8 mouse cellular contexts compared by ENCODE assay signal in genomic region chr5:73338832-73339163, GRCm38 (mm10). TPM values are rescaled to one million over a fixed set of nuclear protein-coding genes. Genes with fewer than 3 reads are reported as not detected.
DNase-seq lines count a peak whose midpoint lies in the region; ATAC-seq and TF ChIP-seq lines count a peak whose summit lies in the region.

No protein-coding gene starts in this region.

- no peak for TF ChIP-seq POLR2A in small intestine, adult 2 months (IDR thresholded peaks at IDR 0.05; ENCODE audit: low read depth, low read length)

- peak overlapping the region; percentile 85 for H3K27ac ChIP-seq in limb, embryonic 10.5 days
- H3K27ac ChIP-seq in small intestine, adult 2 months (ENCODE audit: insufficient read depth, low read depth, low read length): peak overlapping the region; percentile 70; the same call in 1 of the 2 replicates

- H3K4me1 ChIP-seq in megakaryocyte, embryonic 14.5 days: peaks cover 24% of the 10 kb centered on the region
- peaks cover 31% of the 10 kb centered on the region for H3K4me1 ChIP-seq in limb, embryonic 10.5 days
- peaks cover 10% of the 10 kb centered on the region for H3K4me1 ChIP-seq in small intestine, adult 2 months (ENCODE audit: control insufficient read depth, insufficient read depth, insufficient read length, low read length)

- H3K36me3 ChIP-seq in megakaryocyte, embryonic 14.5 days (replicated peaks; ENCODE audit: low read length): no peaks in the 10 kb centered on the region
- no peaks in the 10 kb centered on the region for H3K36me3 ChIP-seq in limb, embryonic 10.5 days
- peaks cover 3% of the 10 kb centered on the region; the same call in 1 of the 2 replicates for H3K36me3 ChIP-seq in small intestine, adult 2 months (ENCODE audit: control insufficient read depth, insufficient read depth, low read length)

- H3K27me3 ChIP-seq in megakaryocyte, embryonic 14.5 days (replicated peaks): peaks cover 27% of the 10 kb centered on the region
- H3K27me3 ChIP-seq in limb, embryonic 10.5 days (ENCODE audit: low read depth, poor library complexity, severe bottlenecking): peaks cover 27% of the 10 kb centered on the region
- no peaks in the 10 kb centered on the region for H3K27me3 ChIP-seq in small intestine, adult 2 months (ENCODE audit: control insufficient read depth, insufficient read depth, low read length)

- intact Hi-C loops in left cerebral cortex, postnatal 4 days (cut with DNase I): no loop called here

- WGBS in limb, embryonic 10.5 days: 54% methylated on average over 14 of the region's 14 CpGs
- 27% methylated on average over 14 of the region's 14 CpGs for WGBS in small intestine, adult 2 months

- DNase-seq in CD4-positive, CD25-positive, alpha-beta regulatory T cell, adult 2 months (ENCODE audit: low read depth, low spot score): peak; percentile 13
- DNase-seq in limb, embryonic 10.5 days (ENCODE audit: low spot score): no peak
- DNase-seq in left cerebral cortex, postnatal 4 days: no peak
- DNase-seq in adrenal gland, adult (ENCODE audit: inconsistent age in 2 of 2, low spot score in 1 of 2): no peak

- no peak for ATAC-seq in CD4-positive, CD25-positive, alpha-beta regulatory T cell, adult 4 months
- no peak for ATAC-seq in megakaryocyte, adult 5-6 weeks (ENCODE audit: poor library complexity, severe bottlenecking)

- no peak for TF ChIP-seq CTCF in small intestine, adult 2 months (IDR thresholded peaks at IDR 0.05; ENCODE audit: extremely low read depth, insufficient read length, insufficient replicate concordance, low read depth, low read length)

- H3K9me3 ChIP-seq in megakaryocyte, embryonic 14.5 days: peaks cover 5% of the 10 kb centered on the region
- H3K9me3 ChIP-seq in limb, embryonic 10.5 days (replicated peaks): no peaks in the 10 kb centered on the region

- H3K4me3 ChIP-seq in megakaryocyte, embryonic 14.5 days (replicated peaks): peak overlapping the region; percentile 93
- peak overlapping the region; percentile 74 for H3K4me3 ChIP-seq in limb, embryonic 10.5 days
- peak overlapping the region; percentile 69 for H3K4me3 ChIP-seq in small intestine, adult 2 months (ENCODE audit: low read depth, low read length)

RNA-seq across cellular contexts. Expression of gene Ociad2, which starts 2.0 kb away (rescaled TPM):
- under 1 TPM; 0.80 to 0.96 TPM for polyA plus RNA-seq in CD4-positive, CD25-positive, alpha-beta regulatory T cell, adult 4 months (2017; shearing (Covaris generic))
- polyA plus RNA-seq in megakaryocyte, embryonic 14.5 days (2012; ENCODE audit: insufficient read depth, low replicate concordance): 0.75 TPM in 1 of 2 replicates, not detected in the other
- 0.11 TPM in 1 of 2 replicates, not detected in the other for total RNA-seq in megakaryocyte, adult 5-6 weeks (2015)
- 1.8 TPM in 1 of 2 replicates, not detected in the other for total RNA-seq in megakaryocyte, adult 5-6 weeks (2017)
- 6.0 and 6.6 TPM in 2 replicates for polyA plus RNA-seq in limb, embryonic 10.5 days (2016; fragmentation: Nextera tagmentation; extraction: Ambion mirVana)
- polyA plus RNA-seq in small intestine, adult 2 months (2012; rRNA removed): 10.6 and 12.7 TPM in 2 replicates
- total RNA-seq in left cerebral cortex, postnatal 4 days (2021): 10 to 100 TPM; 26.0 to 30.7 TPM

RNA-seq across cellular contexts. Expression of gene Ociad1, which starts 46.2 kb away (rescaled TPM):
- 100 to 1,000 TPM; 171 to 260 TPM for polyA plus RNA-seq in CD4-positive, CD25-positive, alpha-beta regulatory T cell, adult 4 months (2017; shearing (Covaris generic))
- polyA plus RNA-seq in megakaryocyte, embryonic 14.5 days (2012; ENCODE audit: insufficient read depth, low replicate concordance): 15.0 and 106 TPM in 2 replicates
- 231 and 236 TPM in 2 replicates for total RNA-seq in megakaryocyte, adult 5-6 weeks (2015)
- total RNA-seq in megakaryocyte, adult 5-6 weeks (2017): 172 and 182 TPM in 2 replicates
- polyA plus RNA-seq in limb, embryonic 10.5 days (2016; fragmentation: Nextera tagmentation; extraction: Ambion mirVana): 130 and 154 TPM in 2 replicates
- polyA plus RNA-seq in small intestine, adult 2 months (2012; rRNA removed): 14.8 and 16.0 TPM in 2 replicates
- total RNA-seq in left cerebral cortex, postnatal 4 days (2021): 100 to 1,000 TPM; 265 to 277 TPM
